Mouse (Mus musculus): ENCODE measurements around the gene Rbfox2.

- TF ChIP-seq POLR2A (IDR thresholded peaks at IDR 0.05; ENCODE audit: low read depth, low read length) = no peak
- TF ChIP-seq MAFK (IDR thresholded peaks at IDR 0.05; ENCODE audit: insufficient replicate concordance, low read length) = no peak
- TF ChIP-seq CTCF (conservative IDR thresholded peaks at IDR 0.05 in 1 of 2, IDR thresholded peaks at IDR 0.05 in 1 of 2; ENCODE audit: low read depth in 2 of 2, low read length in 2 of 2) = no peak
- TF ChIP-seq EP300 (IDR thresholded peaks at IDR 0.05; ENCODE audit: low read length) = no peak
- no peak for TF ChIP-seq MAZ (IDR thresholded peaks at IDR 0.05; ENCODE audit: low read depth, low read length)
- TF ChIP-seq MAX (IDR thresholded peaks at IDR 0.05; ENCODE audit: low read length) = no peak
- TF ChIP-seq JUND (conservative IDR thresholded peaks at IDR 0.05; ENCODE audit: low read depth, low read length) = no peak
- no peak for TF ChIP-seq BHLHE40 (IDR thresholded peaks at IDR 0.05; ENCODE audit: low read depth, low read length)
These were observed 252.1 kb downstream of the Rbfox2 start for GRCm38 (mm10) chr15:77054611-77055175.
